Mouse (Mus musculus): ENCODE measurements at regions not wholly inside any gene's neighbourhood (a gene's known extent, or its start where the extent isn't known, plus 50 kb on each side); places are given as distances from the start of the nearest gene placed in this dataset.
"Not testable (repeated sequence)": the region's sequence is repeated elsewhere in the genome, so short reads cannot be mapped to it uniquely, and the experiment has no call there.

DNA sequence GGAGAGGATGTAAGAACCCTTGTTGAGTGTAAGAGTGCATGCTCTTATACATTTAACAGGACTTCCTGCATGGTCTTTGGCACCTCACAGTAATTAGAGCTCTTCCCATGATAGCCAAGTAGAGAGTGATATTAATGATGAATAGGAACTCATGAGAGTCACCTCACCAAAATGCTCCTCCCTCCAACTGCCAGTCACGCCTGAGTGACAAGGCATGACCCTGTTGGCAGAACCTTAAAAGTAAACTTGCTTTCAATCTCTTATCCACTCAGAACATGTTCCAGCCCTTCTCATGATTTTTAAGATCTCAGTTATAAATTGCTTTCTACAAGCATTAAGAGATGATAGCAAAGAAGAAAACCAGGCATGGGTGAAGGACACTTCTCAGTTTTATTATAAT, 291.8 kb downstream of the Tox3 start:
- 79% methylated on average over 1 of the region's 1 CpGs for WGBS
- ATAC-seq (ENCODE audit: insufficient number of reproducible peaks, low FRiP score, low TSS enrichment, low read depth) = no peak

DNA sequence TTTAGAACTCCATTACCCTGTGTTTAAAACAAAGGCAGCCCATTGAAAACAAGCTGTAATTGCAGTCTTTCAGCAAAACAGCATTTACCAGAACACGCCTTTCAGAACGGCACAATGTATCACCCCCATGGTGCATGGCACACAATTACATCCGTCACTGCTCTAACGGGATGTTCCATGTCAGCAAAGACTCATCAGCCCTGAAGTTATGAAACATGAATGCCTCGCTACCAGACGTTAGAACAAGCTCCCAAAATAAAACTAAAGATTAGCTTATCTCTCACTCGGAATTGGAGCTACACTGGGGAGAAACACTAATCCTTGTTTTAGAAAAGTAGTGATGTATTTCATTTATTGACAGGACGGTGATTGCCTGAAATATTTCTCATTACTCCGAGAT, 301.4 kb downstream of the Tox3 start:
- H3K36me3 ChIP-seq = no peaks in the 10 kb centered on the region
- no peak overlapping the region for H3K9ac ChIP-seq
- no peak overlapping the region for H3K4me2 ChIP-seq (replicated peaks)
- WGBS = 62% methylated on average over 9 of the region's 9 CpGs
- H3K4me1 ChIP-seq = no peaks in the 10 kb centered on the region
- H3K4me3 ChIP-seq (replicated peaks) = no peak overlapping the region
- H3K9me3 ChIP-seq (replicated peaks) = no peaks in the 10 kb centered on the region
- ATAC-seq (ENCODE audit: insufficient number of reproducible peaks, low FRiP score, low TSS enrichment, low read depth) = no peak
- H3K27me3 ChIP-seq = no peaks in the 10 kb centered on the region
- H3K27ac ChIP-seq (replicated peaks) = no peak overlapping the region

More for the DNA sequence above, 291.8 kb downstream of the Tox3 start:
- Histone ChIP-seq H3K27me3 (no peaks in the 10 kb centered on the region), H3K36me3 (no peaks in the 10 kb centered on the region), H3K27ac (replicated peaks) (no peak overlapping the region), H3K9ac (no peak overlapping the region), H3K4me2 (replicated peaks) (no peak overlapping the region), H3K4me3 (replicated peaks) (no peak overlapping the region), H3K4me1 (no peaks in the 10 kb centered on the region), H3K9me3 (replicated peaks) (no peaks in the 10 kb centered on the region)

DNA sequence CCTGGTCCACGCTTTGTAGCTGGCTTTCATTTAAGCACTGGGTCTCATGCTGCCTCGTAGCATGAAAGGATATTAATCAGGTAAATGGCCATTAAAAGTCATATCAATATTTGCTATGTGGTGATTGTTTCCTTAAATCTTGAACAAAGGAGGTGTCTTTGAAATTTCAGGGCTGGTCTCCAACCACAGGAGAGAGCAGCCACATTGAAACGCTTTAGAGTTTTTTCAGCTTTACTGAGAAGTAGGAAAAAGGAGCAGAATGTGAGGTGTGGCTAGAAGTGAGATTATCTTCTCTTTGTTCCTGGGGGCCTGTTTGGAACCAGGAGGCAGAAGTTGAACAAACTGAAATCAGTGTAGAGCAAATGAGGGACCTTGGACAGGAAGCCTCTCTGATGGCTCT, 311.7 kb downstream of the Tox3 start:
- no peaks in the 10 kb centered on the region for H3K36me3 ChIP-seq
- 0 out of 2 replicates have a peak, but pooled peaks cover 4% of the 10 kb centered on the region for H3K9me3 ChIP-seq (replicated peaks)
- no peak overlapping the region for H3K9ac ChIP-seq
- no peak overlapping the region for H3K4me3 ChIP-seq (replicated peaks)
- WGBS = 68% methylated on average over 3 of the region's 3 CpGs
- H3K27ac ChIP-seq (replicated peaks) = no peak overlapping the region
- no peaks in the 10 kb centered on the region for H3K27me3 ChIP-seq
- H3K4me1 ChIP-seq = no peaks in the 10 kb centered on the region
- H3K4me2 ChIP-seq (replicated peaks) = no peak overlapping the region
- no peak for ATAC-seq (ENCODE audit: insufficient number of reproducible peaks, low FRiP score, low TSS enrichment, low read depth)

DNA sequence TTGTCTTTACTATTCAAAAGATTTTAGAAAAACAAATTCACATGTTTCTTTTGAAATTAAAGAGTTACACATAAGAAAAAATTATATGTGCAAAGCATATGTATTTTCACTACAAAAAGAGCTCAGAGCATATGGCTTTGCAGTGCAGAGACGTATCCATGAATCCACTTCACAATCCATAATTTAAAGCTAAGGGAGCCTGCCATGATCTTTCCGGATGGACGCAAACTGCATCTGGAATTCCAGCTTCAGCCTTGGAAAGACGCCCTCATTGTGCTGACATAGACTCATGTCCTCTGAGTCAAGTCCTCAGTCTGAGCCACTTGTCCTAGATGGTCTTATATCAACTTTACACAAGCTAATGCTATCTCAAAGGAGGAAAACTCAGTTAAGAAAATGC, 315.6 kb downstream of the Tox3 start:
- no peak for ATAC-seq (ENCODE audit: insufficient number of reproducible peaks, low FRiP score, low TSS enrichment, low read depth)
- no peaks in the 10 kb centered on the region for H3K36me3 ChIP-seq

DNA sequence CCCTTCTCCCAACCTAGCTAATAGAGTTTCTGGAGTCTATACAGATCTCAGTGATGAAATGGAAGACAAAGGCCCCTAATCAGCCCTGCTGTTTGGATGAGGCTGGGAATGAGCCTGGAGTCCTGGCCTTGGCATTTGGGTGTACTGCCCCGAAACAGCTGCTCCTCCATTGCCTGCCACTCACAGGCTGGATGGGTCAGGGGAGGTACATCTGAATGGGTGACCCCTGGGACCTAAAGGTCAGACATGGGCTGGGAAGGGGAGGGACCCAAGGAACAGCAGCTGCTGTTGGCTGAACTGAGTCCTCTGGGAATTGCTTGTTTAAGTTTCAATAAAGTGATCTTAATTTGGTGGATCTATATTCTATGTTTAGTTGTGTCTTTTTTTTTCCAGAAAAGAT, 316.9 kb downstream of the Tox3 start:
- Histone ChIP-seq H3K9me3 (replicated peaks) (no peaks in the 10 kb centered on the region), H3K27me3 (no peaks in the 10 kb centered on the region), H3K36me3 (no peaks in the 10 kb centered on the region), H3K9ac (no peak overlapping the region), H3K4me2 (replicated peaks) (no peak overlapping the region), H3K27ac (replicated peaks) (no peak overlapping the region), H3K4me1 (no peaks in the 10 kb centered on the region), H3K4me3 (replicated peaks) (no peak overlapping the region)
- 35% methylated on average over 1 of the region's 1 CpGs for WGBS
- ATAC-seq (ENCODE audit: insufficient number of reproducible peaks, low FRiP score, low TSS enrichment, low read depth) = no peak

More for the DNA sequence above, 315.6 kb downstream of the Tox3 start:
- Histone ChIP-seq H3K4me3 (replicated peaks) (no peak overlapping the region), H3K27me3 (no peaks in the 10 kb centered on the region), H3K9me3 (replicated peaks) (no peaks in the 10 kb centered on the region), H3K4me1 (no peaks in the 10 kb centered on the region), H3K27ac (replicated peaks) (no peak overlapping the region), H3K4me2 (replicated peaks) (no peak overlapping the region), H3K9ac (no peak overlapping the region)
- WGBS = 82% methylated on average over 4 of the region's 4 CpGs

DNA sequence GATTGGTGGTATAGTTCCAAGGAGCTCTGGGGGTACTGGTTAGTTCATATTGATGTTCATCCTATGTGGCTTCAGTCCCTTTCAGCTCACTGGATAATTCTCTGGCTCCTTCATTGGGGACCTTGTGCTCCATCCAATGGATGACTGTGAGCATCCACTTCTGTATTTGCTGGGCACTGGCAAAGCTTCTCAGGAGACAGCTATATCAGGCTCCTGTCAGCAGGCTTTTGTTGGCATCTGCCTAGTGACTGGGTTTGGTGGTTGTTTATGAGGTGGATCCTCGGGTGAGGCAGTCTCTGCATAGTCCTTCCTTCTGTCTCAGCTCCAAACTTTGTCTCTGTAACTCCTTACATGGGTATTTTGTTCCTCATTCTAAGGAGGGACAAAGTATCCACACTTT, 330.2 kb downstream of the Tox3 start:
- H3K4me2 ChIP-seq (replicated peaks); H3K36me3 ChIP-seq; H3K9ac ChIP-seq; H3K4me1 ChIP-seq; H3K4me3 ChIP-seq (replicated peaks); H3K27me3 ChIP-seq; H3K9me3 ChIP-seq (replicated peaks); ATAC-seq (ENCODE audit: insufficient number of reproducible peaks, low FRiP score, low TSS enrichment, low read depth); H3K27ac ChIP-seq (replicated peaks): not testable (repeated sequence)
- WGBS = 48% methylated on average over 1 of the region's 1 CpGs

DNA sequence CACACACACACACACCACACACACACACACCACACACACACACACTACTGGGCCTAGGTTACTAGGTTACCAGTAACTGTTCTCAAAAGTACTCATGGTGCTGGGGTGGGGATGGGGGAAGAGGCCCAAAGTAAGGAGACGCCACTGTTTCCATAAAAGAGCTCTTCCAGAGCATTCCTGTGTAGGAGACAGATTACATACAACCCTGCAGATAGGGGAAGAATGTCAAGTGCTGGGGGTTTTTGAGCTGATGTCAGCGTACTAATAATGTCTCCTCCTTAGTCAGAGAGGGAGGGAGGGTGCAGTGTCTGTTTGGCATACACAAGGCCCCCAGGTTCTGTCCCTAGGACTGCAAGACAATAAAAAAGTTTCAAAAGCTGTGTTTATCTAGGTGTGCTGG, 334.4 kb downstream of the Tox3 start:
- Histone ChIP-seq H3K9me3 (replicated peaks) (no peaks in the 10 kb centered on the region), H3K4me3 (replicated peaks) (no peak overlapping the region), H3K4me2 (replicated peaks) (no peak overlapping the region), H3K27ac (replicated peaks) (no peak overlapping the region), H3K4me1 (no peaks in the 10 kb centered on the region), H3K9ac (no peak overlapping the region), H3K36me3 (no peaks in the 10 kb centered on the region), H3K27me3 (no peaks in the 10 kb centered on the region)
- ATAC-seq (ENCODE audit: insufficient number of reproducible peaks, low FRiP score, low TSS enrichment, low read depth) = no peak
- WGBS = 70% methylated on average over 2 of the region's 2 CpGs

DNA sequence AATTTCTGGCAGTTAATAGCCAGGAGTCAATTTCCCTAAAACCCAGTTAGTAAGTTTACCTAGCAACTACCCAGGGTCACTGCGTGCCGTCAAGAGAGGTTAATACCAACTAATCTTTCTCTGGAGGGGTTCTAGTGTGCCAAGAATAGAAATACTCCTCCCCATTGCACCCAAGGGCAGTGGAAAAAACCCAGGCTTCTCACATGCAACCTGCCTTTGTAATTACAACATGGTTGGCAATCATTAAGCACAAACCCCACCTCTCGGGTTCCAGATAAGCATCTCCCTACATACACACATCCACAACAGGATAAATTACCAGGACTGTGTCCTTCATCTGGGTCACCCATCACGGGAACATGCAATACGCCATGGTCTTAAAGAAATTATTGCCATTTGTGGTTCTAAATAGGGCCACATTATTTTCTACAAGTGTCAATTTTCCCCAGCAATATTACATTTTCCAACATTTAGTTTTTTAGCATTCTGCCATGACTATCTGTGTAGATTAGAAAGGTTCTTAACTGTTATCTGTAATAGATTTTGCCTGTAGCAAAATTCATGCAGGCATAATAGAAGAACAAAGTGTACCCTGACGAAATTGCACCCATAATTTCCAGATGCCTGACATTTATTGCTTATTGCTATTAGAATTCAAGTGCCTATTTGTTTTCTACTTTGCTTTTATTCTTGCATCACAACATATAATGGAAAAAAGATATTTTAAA, 336.3 kb downstream of the Tox3 start:
- Histone ChIP-seq H3K4me1 (no peaks in the 10 kb centered on the region), H3K9me3 (replicated peaks) (no peaks in the 10 kb centered on the region), H3K4me3 (replicated peaks) (no peak overlapping the region), H3K9ac (no peak overlapping the region), H3K36me3 (no peaks in the 10 kb centered on the region), H3K27me3 (no peaks in the 10 kb centered on the region), H3K4me2 (replicated peaks) (no peak overlapping the region), H3K27ac (replicated peaks) (no peak overlapping the region)
- WGBS = 71% methylated on average over 6 of the region's 6 CpGs
- no peak for ATAC-seq (ENCODE audit: insufficient number of reproducible peaks, low FRiP score, low TSS enrichment, low read depth)

DNA sequence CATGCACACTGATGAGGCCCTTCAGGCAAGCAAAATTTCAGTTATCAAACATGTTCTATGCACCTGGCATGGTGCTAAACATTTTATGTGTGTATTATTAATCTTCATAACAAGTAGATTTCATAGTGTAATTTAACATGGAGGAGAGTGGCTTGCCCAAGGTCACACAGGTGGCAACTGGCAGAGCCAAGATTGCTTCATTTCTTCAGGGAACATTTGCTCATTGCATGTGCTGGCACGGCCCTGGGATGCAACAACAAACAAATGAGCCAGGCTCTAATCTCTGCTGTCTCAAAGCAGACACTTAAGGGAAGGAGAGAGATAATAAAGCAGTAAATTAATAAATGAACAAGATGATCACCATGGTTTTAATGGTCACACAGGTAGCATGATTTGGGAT, 338.7 kb downstream of the Tox3 start:
- H3K4me1 ChIP-seq = no peaks in the 10 kb centered on the region
- ATAC-seq (ENCODE audit: insufficient number of reproducible peaks, low FRiP score, low TSS enrichment, low read depth) = no peak

DNA sequence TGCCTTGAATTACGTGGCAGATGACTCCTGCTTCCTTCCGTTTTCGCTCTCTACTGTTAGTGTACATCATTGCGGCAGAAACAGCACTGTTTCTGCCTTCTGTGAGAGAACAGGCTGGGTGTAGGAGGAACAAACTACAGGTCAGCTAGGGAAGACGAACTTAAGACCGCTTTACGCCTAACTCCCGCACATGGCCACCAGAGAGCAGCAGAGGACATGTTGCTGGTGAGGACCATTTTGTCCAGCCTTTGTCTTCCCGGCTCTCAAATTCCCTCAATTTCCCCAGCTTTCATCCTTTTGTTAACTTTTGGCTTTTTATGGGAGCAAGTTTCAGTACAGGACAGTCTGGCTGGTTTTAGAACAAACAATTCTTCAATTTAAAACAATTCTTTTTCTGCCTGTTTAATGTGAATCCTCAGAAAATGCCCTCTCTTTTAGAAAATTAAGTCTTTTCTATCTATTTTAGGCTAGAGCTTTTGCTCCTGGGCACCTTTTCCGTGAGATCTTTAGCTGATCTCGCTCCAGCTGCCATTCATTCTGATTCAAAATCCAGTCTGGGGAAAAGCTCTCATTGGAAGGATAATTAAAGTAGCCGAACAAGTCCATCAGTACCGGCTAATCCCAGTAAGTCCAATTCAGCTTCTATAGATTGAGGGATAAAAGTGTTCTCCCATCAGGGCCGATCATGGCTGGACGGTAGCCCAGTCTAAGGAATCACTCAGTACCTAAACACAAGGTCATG, 347.1 kb downstream of the Tox3 start:
- Histone ChIP-seq H3K4me3 (replicated peaks) (no peak overlapping the region), H3K36me3 (no peaks in the 10 kb centered on the region), H3K9ac (no peak overlapping the region), H3K4me2 (replicated peaks) (no peak overlapping the region), H3K9me3 (replicated peaks) (no peaks in the 10 kb centered on the region), H3K4me1 (no peaks in the 10 kb centered on the region), H3K27ac (replicated peaks) (no peak overlapping the region), H3K27me3 (peaks cover 7% of the 10 kb centered on the region; the same call in 1 of the 2 replicates)
- WGBS = 35% methylated on average over 15 of the region's 15 CpGs
- no peak for ATAC-seq (ENCODE audit: insufficient number of reproducible peaks, low FRiP score, low TSS enrichment, low read depth)

More for the DNA sequence above, 338.7 kb downstream of the Tox3 start:
- Histone ChIP-seq H3K36me3 (no peaks in the 10 kb centered on the region), H3K4me2 (replicated peaks) (no peak overlapping the region), H3K9ac (no peak overlapping the region), H3K4me3 (replicated peaks) (no peak overlapping the region), H3K27me3 (no peaks in the 10 kb centered on the region), H3K9me3 (replicated peaks) (no peaks in the 10 kb centered on the region), H3K27ac (replicated peaks) (no peak overlapping the region)
- WGBS = 83% methylated on average over 1 of the region's 1 CpGs

DNA sequence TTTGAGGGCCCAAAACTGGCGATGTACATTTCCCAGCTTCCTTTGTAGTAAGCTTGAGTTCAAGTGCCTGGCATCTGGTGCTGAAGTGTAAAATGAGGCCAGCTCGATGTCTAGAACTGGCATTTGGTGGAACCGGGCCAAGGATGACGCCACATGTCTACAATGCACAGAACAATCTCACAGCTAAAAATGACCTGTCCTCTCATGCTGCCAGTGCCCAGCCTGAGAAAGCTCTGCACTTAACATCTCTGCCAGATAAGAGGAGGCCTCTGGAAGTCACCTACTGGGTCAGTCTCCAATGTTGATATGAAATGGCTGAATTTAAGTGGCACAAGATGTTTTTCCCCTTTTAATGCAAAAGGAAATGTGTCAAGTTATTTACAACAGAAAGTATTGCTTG, 354.4 kb downstream of the Tox3 start:
- Histone ChIP-seq H3K4me3 (replicated peaks) (no peak overlapping the region), H3K4me2 (replicated peaks) (no peak overlapping the region), H3K36me3 (no peaks in the 10 kb centered on the region), H3K9ac (no peak overlapping the region), H3K27ac (replicated peaks) (no peak overlapping the region), H3K4me1 (no peaks in the 10 kb centered on the region), H3K27me3 (no peaks in the 10 kb centered on the region), H3K9me3 (replicated peaks) (no peaks in the 10 kb centered on the region)
- 78% methylated on average over 4 of the region's 4 CpGs for WGBS
- no peak for ATAC-seq (ENCODE audit: insufficient number of reproducible peaks, low FRiP score, low TSS enrichment, low read depth)

DNA sequence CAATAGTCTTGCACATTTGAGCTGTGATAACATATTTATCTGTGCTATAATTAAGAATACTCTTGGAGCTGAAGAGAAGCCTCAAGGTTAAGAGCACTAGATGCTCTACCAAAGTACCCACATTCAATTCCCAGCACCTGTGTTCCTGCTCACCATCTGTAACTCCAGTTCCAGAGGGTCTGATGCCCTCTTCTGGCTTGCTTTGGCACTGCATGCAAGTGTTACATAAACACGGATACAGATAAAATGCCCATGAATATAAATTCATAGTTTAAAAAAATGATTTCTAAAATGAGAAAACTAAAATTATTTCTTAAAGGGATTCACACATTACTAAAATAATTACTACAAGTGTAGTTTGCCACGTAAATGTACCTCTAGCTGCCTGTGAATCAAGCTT, 364.3 kb downstream of the Tox3 start:
- WGBS = 89% methylated on average over 2 of the region's 2 CpGs
- no peak overlapping the region for H3K4me2 ChIP-seq (replicated peaks)
- ATAC-seq (ENCODE audit: insufficient number of reproducible peaks, low FRiP score, low TSS enrichment, low read depth) = no peak
- H3K4me3 ChIP-seq (replicated peaks) = no peak overlapping the region
- no peak overlapping the region for H3K9ac ChIP-seq
- no peaks in the 10 kb centered on the region for H3K27me3 ChIP-seq
- no peaks in the 10 kb centered on the region for H3K4me1 ChIP-seq
- no peaks in the 10 kb centered on the region for H3K36me3 ChIP-seq
- H3K9me3 ChIP-seq (replicated peaks) = no peaks in the 10 kb centered on the region
- H3K27ac ChIP-seq (replicated peaks) = no peak overlapping the region

Data from embryonic facial prominence, embryonic 15.5 days (tissue).